Mouse (Mus musculus): Measurements from ENCODE around the gene Arhgef40.

DNA sequence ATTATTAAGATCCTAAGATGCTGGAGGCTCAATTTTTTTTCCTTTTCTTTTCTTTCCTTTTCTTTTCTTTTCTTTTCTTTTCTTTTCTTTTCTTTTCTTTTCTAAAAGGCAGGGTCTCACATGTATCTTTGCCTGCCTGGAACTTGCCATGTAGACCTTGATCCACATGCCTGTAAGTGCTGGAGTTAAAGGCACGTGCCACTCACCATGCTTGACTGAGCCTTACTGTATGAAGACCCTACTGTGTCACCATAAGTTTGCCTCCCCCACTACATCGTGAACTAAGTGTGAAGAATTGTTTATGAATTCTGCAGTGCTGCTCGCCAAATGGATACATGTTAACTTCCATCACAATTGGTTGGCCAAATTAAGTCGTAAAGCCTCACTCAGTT is 36.6 kb downstream of the Arhgef40 start:
- TF ChIP-seq CTCF (IDR thresholded peaks at IDR 0.05; ENCODE audit: borderline replicate concordance, insufficient read depth, low read length), result no peak
- no peak for TF ChIP-seq POLR2A (IDR thresholded peaks at IDR 0.05; ENCODE audit: low read depth, low read length)

All from embryonic fibroblast, embryonic 13.5 days (primary cell).